Mouse (Mus musculus): ENCODE measurements at regions not wholly inside any gene's neighbourhood (a gene's known extent, or its start where the extent isn't known, plus 50 kb on each side); places are given as distances from the start of the nearest gene placed in this dataset.
"Not testable (repeated sequence)": the region's sequence is repeated elsewhere in the genome, so short reads cannot be mapped to it uniquely, and the experiment has no call there.

DNA sequence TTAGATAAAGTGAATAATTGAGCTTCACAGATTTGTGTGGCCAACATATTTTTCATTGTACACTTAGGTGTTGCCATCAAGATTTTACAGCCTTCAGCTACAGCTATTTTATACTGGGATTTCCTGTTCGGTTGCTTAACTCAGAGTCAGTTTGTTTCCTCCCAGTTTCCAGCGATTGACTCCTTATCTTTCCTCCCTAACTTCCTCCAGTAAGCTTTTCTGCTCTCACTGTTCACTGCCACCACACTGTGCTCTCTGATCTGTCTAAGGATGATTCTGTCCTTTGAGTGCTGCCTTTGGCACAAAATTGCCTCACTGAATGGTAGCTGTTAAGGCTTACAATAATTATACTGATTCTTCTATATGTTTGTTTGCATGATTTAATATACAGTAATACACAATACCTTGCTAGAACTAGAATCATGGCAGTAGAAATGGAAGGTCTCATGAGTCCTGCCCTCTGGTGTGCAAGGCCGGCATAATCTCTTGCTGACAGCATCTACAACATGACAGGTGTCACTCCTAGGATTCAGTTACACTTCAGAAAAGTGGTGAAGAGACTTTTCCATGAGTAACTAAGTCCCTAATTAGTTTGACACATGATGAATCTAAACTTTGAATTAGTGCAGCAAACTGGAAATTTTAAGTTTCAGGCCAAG is 558.0 kb upstream of the Olfr1507 start:
- H3K4me1 ChIP-seq (ENCODE audit: control insufficient read depth, insufficient read depth, low read depth, low read length); H3K9me3 ChIP-seq (ENCODE audit: control insufficient read depth, low read length); H3K27me3 ChIP-seq (replicated peaks; ENCODE audit: control insufficient read depth, insufficient read depth, low read length); H3K4me2 ChIP-seq (ENCODE audit: low read length); H3K36me3 ChIP-seq (ENCODE audit: control insufficient read depth, insufficient read depth, low read length); ATAC-seq; H3K4me3 ChIP-seq (ENCODE audit: low read length); H3K9ac ChIP-seq (ENCODE audit: low read depth, low read length); H3K27ac ChIP-seq (ENCODE audit: low read depth, low read length): not testable (repeated sequence)
- WGBS = 65% methylated on average over 2 of the region's 3 CpGs

DNA sequence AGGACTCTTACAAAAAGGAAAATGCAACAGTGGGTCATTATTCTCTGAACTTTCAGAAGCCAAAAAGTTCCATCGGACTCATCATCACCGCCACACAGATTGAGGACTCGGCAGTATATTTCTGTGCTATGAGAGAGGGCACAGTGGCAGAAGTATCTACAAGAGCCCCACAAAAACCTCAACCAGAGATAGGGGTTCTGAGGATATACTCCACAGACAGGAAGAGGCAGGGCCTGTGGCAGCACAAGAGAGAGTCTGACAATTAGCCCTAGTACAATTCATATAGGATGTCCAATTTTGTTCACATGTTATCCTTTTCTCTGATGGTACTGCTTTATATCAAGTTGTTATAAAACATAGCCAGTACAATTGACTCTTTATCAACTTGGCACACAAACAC is 552.1 kb upstream of the Olfr1507 start:
- H3K9ac ChIP-seq (ENCODE audit: low read depth, low read length); ATAC-seq; H3K4me1 ChIP-seq (ENCODE audit: control insufficient read depth, insufficient read depth, low read depth, low read length); H3K27me3 ChIP-seq (replicated peaks; ENCODE audit: control insufficient read depth, insufficient read depth, low read length); H3K9me3 ChIP-seq (ENCODE audit: control insufficient read depth, low read length); H3K4me3 ChIP-seq (ENCODE audit: low read length); H3K4me2 ChIP-seq (ENCODE audit: low read length); H3K27ac ChIP-seq (ENCODE audit: low read depth, low read length); H3K36me3 ChIP-seq (ENCODE audit: control insufficient read depth, insufficient read depth, low read length): not testable (repeated sequence)
- WGBS = 100% methylated on average over 2 of the region's 3 CpGs

DNA sequence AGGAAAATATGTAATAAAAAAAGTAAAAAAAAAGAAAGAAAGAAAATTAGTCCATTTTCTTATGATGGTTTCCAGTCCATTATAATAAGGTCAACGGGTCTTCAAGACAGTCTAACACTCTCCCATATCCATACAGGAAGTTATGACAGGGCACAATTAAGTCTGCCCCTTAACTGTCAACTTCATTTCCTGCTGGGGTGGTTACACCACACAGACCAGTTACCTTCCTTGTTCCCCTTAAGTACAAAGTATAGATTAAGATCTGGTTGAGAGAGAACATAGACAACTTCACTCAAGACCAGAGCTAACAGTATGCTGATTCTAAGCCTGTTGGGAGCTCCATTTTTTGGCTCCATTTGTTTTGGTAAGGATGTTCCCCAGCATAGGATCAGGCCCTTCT is 551.4 kb upstream of the Olfr1507 start:
- 93% methylated on average over 1 of the region's 1 CpGs for WGBS
- H3K9me3 ChIP-seq (ENCODE audit: control insufficient read depth, low read length) = not testable (repeated sequence)

DNA sequence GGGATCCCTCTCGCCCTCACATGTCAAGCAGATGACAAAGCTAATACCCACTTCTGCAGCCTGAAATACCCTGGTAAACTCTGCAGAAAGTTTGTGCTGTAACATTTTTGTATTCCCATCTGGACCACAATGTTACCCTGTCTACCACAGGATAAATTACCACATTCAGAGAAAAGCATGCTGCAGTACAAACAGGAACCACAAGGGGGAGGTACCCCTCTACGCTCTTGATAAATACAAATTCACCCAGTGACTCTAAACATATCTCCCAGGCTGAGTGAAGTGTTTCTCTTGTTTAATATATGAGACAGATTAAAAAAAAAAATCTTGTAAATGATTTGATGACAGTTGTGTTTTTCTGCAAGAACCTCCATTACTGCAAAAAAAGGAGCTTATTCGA is 549.8 kb upstream of the Olfr1507 start:
- ATAC-seq; H3K4me1 ChIP-seq (ENCODE audit: control insufficient read depth, insufficient read depth, low read depth, low read length); H3K9ac ChIP-seq (ENCODE audit: low read depth, low read length); H3K27ac ChIP-seq (ENCODE audit: low read depth, low read length); H3K9me3 ChIP-seq (ENCODE audit: control insufficient read depth, low read length); H3K36me3 ChIP-seq (ENCODE audit: control insufficient read depth, insufficient read depth, low read length); H3K4me3 ChIP-seq (ENCODE audit: low read length); H3K27me3 ChIP-seq (replicated peaks; ENCODE audit: control insufficient read depth, insufficient read depth, low read length); H3K4me2 ChIP-seq (ENCODE audit: low read length): not testable (repeated sequence)
- 86% methylated on average over 3 of the region's 3 CpGs for WGBS

More for the DNA sequence above, 551.4 kb upstream of the Olfr1507 start:
- H3K4me3 ChIP-seq (ENCODE audit: low read length); H3K4me1 ChIP-seq (ENCODE audit: control insufficient read depth, insufficient read depth, low read depth, low read length); H3K4me2 ChIP-seq (ENCODE audit: low read length); H3K9ac ChIP-seq (ENCODE audit: low read depth, low read length); H3K27ac ChIP-seq (ENCODE audit: low read depth, low read length); H3K27me3 ChIP-seq (replicated peaks; ENCODE audit: control insufficient read depth, insufficient read depth, low read length); ATAC-seq; H3K36me3 ChIP-seq (ENCODE audit: control insufficient read depth, insufficient read depth, low read length): not testable (repeated sequence)

DNA sequence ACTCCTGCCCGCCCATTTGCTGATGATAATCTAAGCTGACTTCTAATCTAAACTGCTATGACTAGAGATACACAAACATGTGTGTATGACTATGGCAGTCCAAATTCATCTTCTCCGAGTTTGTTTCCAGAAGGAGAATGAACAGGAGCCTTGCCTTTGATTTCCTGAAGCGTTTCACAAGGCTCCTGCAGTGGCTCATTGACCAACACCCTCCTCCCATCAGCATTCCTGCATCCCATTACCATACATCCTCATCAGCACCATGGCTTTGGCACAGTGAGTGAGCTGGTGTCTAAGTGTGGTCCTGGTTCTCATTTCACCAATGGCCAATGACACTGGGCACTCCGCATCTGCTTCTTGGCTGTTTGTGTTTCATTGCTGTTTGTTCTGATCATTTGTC is 548.6 kb upstream of the Olfr1507 start:
- H3K9me3 ChIP-seq (ENCODE audit: control insufficient read depth, low read length); H3K4me2 ChIP-seq (ENCODE audit: low read length); H3K9ac ChIP-seq (ENCODE audit: low read depth, low read length); H3K4me1 ChIP-seq (ENCODE audit: control insufficient read depth, insufficient read depth, low read depth, low read length); ATAC-seq; H3K27me3 ChIP-seq (replicated peaks; ENCODE audit: control insufficient read depth, insufficient read depth, low read length); H3K36me3 ChIP-seq (ENCODE audit: control insufficient read depth, insufficient read depth, low read length); H3K4me3 ChIP-seq (ENCODE audit: low read length); H3K27ac ChIP-seq (ENCODE audit: low read depth, low read length): not testable (repeated sequence)
- 70% methylated on average over 3 of the region's 4 CpGs for WGBS

DNA sequence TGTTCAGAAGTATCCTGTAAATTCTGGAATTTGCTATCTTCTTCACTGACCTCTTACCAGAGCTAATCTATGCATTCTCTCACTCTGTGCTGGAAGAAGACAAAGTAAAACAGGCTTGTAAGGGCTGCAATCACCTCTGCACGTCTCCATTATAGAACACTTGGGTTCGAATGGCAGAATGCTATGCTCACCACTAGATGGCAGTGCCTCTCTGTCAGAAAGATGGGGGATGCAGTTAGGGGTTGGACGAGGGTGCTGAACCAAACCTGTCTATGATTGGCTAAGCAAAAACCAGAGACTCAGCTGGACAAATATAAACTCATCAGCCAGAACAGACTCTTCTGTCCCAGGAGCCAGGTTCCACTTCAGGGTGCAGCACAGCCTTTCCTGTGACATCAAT is 546.5 kb upstream of the Olfr1507 start:
- H3K9ac ChIP-seq (ENCODE audit: low read depth, low read length); ATAC-seq; H3K9me3 ChIP-seq (ENCODE audit: control insufficient read depth, low read length); H3K4me3 ChIP-seq (ENCODE audit: low read length); H3K4me1 ChIP-seq (ENCODE audit: control insufficient read depth, insufficient read depth, low read depth, low read length); H3K27me3 ChIP-seq (replicated peaks; ENCODE audit: control insufficient read depth, insufficient read depth, low read length); H3K4me2 ChIP-seq (ENCODE audit: low read length); H3K36me3 ChIP-seq (ENCODE audit: control insufficient read depth, insufficient read depth, low read length); H3K27ac ChIP-seq (ENCODE audit: low read depth, low read length): not testable (repeated sequence)
- 25% methylated on average over 3 of the region's 3 CpGs for WGBS

DNA sequence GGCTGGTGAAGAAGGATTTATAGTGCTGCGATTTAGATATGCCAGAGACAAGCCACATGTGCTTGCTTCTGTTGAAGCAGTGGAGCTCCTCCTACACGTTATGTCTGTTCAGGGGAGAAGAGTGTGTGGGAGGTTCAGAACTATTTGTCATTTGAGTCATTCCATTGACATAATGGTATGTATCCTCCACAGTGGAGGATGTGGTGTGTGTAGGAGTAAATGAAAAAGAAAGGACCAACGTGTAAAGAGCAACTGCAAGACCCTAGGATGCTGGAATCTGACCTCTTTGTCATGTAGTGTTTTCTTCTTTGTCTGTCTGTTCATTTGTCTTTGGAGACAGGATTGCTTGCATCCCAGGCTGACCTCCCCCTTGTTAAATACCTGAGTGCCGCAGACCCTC is 543.9 kb upstream of the Olfr1507 start:
- WGBS = 68% methylated on average over 4 of the region's 4 CpGs
- not testable (repeated sequence) for H3K4me1 ChIP-seq (ENCODE audit: control insufficient read depth, insufficient read depth, low read depth, low read length); ATAC-seq; H3K36me3 ChIP-seq (ENCODE audit: control insufficient read depth, insufficient read depth, low read length); H3K9me3 ChIP-seq (ENCODE audit: control insufficient read depth, low read length); H3K4me3 ChIP-seq (ENCODE audit: low read length); H3K27me3 ChIP-seq (replicated peaks; ENCODE audit: control insufficient read depth, insufficient read depth, low read length); H3K27ac ChIP-seq (ENCODE audit: low read depth, low read length); H3K9ac ChIP-seq (ENCODE audit: low read depth, low read length); H3K4me2 ChIP-seq (ENCODE audit: low read length)

DNA sequence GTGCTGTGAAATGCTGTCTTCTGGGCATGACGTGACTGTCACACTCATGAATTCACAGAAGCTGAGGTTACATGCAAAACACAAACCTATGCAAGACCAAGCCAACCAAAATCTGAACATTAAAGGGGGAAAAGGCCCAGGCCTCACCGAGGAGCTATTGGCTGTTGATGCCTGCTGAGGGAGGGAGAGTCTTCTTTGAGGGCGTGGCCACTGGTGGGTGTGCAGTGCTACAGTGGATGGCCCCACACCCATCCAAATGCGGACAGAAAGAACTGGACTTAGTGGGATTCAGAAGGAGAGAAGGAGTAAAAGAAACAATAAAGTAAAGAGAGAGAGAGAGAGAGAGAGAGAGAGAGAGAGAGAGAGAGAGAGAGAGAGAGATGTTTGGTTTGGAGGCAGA is 539.4 kb upstream of the Olfr1507 start:
- H3K4me3 ChIP-seq (ENCODE audit: low read length); H3K4me2 ChIP-seq (ENCODE audit: low read length); H3K4me1 ChIP-seq (ENCODE audit: control insufficient read depth, insufficient read depth, low read depth, low read length); H3K27ac ChIP-seq (ENCODE audit: low read depth, low read length); H3K9ac ChIP-seq (ENCODE audit: low read depth, low read length); H3K36me3 ChIP-seq (ENCODE audit: control insufficient read depth, insufficient read depth, low read length); H3K27me3 ChIP-seq (replicated peaks; ENCODE audit: control insufficient read depth, insufficient read depth, low read length); H3K9me3 ChIP-seq (ENCODE audit: control insufficient read depth, low read length); ATAC-seq: not testable (repeated sequence)
- WGBS = no CpG with 5 or more reads among the region's 4 CpGs

DNA sequence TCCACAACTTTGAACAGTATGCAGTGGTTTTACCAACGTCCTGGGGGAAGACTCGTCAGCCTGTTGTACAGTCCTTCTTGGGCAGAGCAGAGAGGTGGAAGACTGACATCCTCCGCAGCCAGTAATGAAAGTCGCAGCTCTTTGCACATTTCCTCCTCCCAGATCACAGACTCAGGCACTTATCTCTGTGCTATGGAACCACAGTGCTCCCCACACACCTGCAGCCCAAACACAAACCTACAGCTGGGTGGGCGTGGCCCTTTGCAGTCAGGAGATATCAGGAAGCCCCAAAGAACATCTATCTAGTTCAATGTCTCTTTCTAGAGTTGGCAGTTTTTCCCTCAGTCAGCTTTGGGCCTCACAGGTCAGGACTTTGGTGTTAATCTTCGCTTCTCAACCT is 537.7 kb upstream of the Olfr1507 start:
- H3K9me3 ChIP-seq (ENCODE audit: control insufficient read depth, low read length); H3K4me2 ChIP-seq (ENCODE audit: low read length); H3K4me1 ChIP-seq (ENCODE audit: control insufficient read depth, insufficient read depth, low read depth, low read length); ATAC-seq; H3K36me3 ChIP-seq (ENCODE audit: control insufficient read depth, insufficient read depth, low read length); H3K27me3 ChIP-seq (replicated peaks; ENCODE audit: control insufficient read depth, insufficient read depth, low read length); H3K9ac ChIP-seq (ENCODE audit: low read depth, low read length); H3K27ac ChIP-seq (ENCODE audit: low read depth, low read length); H3K4me3 ChIP-seq (ENCODE audit: low read length): not testable (repeated sequence)
- 57% methylated on average over 1 of the region's 6 CpGs for WGBS

DNA sequence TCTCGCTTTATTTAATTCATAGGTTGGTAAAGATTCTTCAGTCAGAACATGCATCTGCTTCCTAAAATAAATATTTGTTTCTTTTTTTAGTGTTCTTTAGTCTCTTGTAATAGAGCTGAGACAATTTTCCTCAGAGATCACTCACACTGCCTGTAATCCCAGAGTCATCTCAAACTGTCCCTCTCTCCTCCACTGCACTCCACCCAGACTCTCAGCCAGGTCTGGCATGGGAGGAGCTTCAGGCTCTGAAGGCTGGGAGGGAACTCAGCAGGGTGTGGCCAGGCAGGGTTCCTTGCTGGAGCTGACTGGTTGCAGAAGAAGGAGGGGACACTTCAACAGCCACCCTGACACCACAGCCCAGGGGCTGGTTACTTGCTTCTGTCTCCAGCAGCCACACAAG is 536.9 kb upstream of the Olfr1507 start:
- H3K27ac ChIP-seq (ENCODE audit: low read depth, low read length); H3K36me3 ChIP-seq (ENCODE audit: control insufficient read depth, insufficient read depth, low read length); H3K27me3 ChIP-seq (replicated peaks; ENCODE audit: control insufficient read depth, insufficient read depth, low read length); H3K9me3 ChIP-seq (ENCODE audit: control insufficient read depth, low read length); H3K9ac ChIP-seq (ENCODE audit: low read depth, low read length); H3K4me3 ChIP-seq (ENCODE audit: low read length); H3K4me1 ChIP-seq (ENCODE audit: control insufficient read depth, insufficient read depth, low read depth, low read length); H3K4me2 ChIP-seq (ENCODE audit: low read length); ATAC-seq: not testable (repeated sequence)
- no CpG with 5 or more reads among the region's 1 CpGs for WGBS

Measured in hindbrain, embryonic 16.5 days (tissue).